Mouse (Mus musculus): ENCODE data around the gene Egfr. TPM values are rescaled to one million over a fixed set of nuclear protein-coding genes. Genes with fewer than 3 reads are reported as not detected.

The Egfr gene
- polyA plus RNA-seq, 1 experiment: not detected

DNA sequence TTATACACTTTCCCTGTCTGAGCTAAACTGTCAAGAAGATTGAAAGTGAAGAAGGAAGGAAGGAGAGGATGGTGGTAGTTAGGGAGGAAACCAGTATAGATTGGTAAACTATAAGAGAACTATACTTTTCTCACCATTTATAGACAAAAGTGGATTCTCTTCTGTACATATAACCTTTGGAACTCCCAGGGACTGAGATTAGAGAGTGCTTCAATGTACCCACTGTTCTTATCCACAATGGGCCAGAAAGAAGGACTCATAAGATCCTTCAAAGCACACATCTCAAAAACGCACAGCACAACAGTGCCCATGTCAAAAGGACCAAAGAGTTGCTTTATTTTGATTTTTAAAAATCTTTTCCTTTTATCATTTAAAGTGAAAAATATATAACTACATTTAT, 148.2 kb downstream of the Egfr start:
- H3K36me3 ChIP-seq (ENCODE audit: control insufficient read depth): no peaks in the 10 kb centered on the region
- H3K4me3 ChIP-seq (replicated peaks): no peak overlapping the region
- no peaks in the 10 kb centered on the region for H3K27me3 ChIP-seq (ENCODE audit: control insufficient read depth)
- H3K9me3 ChIP-seq (ENCODE audit: control insufficient read depth, low read length): no peaks in the 10 kb centered on the region
- TF ChIP-seq TAL1 (IDR thresholded peaks at IDR 0.05; ENCODE audit: low read length) (no peak), GATA1 (IDR thresholded peaks at IDR 0.05; ENCODE audit: low read length) (no peak)
- no peaks in the 10 kb centered on the region for H3K4me1 ChIP-seq (ENCODE audit: control insufficient read depth)

DNA sequence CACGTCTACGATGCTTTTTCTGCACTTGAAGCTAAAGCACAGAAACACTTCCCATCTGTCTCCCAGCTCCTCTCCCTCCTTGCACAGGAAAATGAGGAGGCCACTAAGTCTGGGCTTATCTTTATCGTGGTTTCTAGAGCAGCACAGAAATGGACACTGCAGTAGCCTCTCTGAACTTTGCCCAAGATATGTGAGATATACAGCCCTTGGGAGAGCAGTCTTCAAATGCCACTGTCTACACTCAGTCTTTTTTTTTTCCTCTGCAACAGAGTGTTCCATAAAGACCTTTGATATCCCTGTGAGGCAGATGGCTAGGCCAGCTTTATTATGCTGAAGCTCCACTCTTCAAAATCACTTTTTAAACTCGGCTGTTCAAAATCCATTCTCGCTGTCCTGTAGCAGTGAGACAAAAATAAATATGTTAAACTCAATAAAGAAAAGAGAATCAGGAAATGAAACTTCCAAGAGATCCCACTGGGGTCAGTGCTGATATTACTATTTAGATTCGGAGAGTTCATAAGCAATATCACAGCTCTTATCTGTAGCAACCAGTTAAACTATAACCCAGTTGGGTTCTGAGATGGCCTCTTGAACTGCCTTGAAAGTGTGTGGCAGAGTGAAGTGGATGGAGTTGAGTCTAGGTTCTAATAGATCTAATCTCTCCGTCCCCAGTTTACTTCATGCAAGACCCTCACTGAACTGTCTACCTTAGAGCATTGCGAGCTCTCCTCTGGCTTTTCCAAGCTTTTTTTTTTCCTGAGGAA, 148.8 kb downstream of the Egfr start:
- H3K27me3 ChIP-seq (ENCODE audit: control insufficient read depth): no peaks in the 10 kb centered on the region
- no peaks in the 10 kb centered on the region for H3K36me3 ChIP-seq (ENCODE audit: control insufficient read depth)
- no peaks in the 10 kb centered on the region for H3K9me3 ChIP-seq (ENCODE audit: control insufficient read depth, low read length)
- no peak overlapping the region for H3K4me3 ChIP-seq (replicated peaks)
- H3K4me1 ChIP-seq (ENCODE audit: control insufficient read depth): no peaks in the 10 kb centered on the region
- TF ChIP-seq TAL1 (IDR thresholded peaks at IDR 0.05; ENCODE audit: low read length) (no peak), GATA1 (IDR thresholded peaks at IDR 0.05; ENCODE audit: low read length) (no peak)

DNA sequence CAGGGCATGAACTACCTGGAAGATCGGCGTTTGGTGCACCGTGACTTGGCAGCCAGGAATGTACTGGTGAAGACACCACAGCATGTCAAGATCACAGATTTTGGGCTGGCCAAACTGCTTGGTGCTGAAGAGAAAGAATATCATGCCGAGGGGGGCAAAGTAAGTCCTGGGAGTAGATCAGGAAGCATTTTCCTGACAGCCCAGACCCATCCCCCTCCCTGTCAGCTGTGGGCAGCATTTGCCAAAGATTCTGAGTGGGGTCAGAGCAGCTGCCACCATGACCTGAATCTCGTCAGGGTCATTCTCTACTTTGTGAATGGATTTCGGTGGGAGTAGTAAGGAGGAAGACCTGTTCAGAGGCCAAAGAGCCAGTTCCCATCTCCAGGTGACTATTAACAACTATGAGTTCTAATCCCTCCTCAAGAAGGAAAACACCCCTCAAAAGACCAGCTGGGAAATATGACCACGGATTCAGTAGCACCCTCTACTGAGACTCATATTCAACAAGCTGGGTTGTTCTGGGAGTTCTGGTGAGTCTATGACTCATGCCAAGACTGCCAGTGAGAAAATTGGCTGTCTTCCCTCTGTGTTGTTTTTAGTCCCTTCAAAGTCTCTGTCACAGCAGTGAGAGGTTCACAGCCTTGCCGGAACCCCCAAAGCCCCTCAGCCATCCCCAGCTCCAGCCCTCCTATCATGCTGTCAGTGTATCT, 152.5 kb downstream of the Egfr start:
- no peak overlapping the region for H3K4me3 ChIP-seq (replicated peaks)
- H3K27me3 ChIP-seq (ENCODE audit: control insufficient read depth): no peaks in the 10 kb centered on the region
- TF ChIP-seq TAL1 (IDR thresholded peaks at IDR 0.05; ENCODE audit: low read length): no peak
- no peak for TF ChIP-seq GATA1 (IDR thresholded peaks at IDR 0.05; ENCODE audit: low read length)
- H3K4me1 ChIP-seq (ENCODE audit: control insufficient read depth): no peaks in the 10 kb centered on the region
- no peaks in the 10 kb centered on the region for H3K9me3 ChIP-seq (ENCODE audit: control insufficient read depth, low read length)
- no peaks in the 10 kb centered on the region for H3K36me3 ChIP-seq (ENCODE audit: control insufficient read depth)

DNA sequence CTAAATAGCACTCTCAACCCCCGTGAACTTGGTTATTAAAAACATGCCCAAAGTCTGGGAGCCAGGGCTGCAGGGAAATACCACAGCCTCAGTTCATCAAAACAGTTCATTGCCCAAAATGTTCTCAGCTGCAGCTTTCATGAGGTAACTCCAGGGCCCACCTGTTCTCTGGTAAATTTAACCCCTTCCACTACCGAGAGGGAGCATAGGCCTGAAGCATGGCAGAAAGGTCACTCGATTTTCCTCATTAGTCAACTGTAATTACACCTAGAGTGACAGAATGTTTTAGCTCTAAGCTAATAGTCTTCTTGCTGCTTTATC, 153.0 kb downstream of the Egfr start:
- no peaks in the 10 kb centered on the region for H3K36me3 ChIP-seq (ENCODE audit: control insufficient read depth)
- no peaks in the 10 kb centered on the region for H3K9me3 ChIP-seq (ENCODE audit: control insufficient read depth, low read length)
- TF ChIP-seq TAL1 (IDR thresholded peaks at IDR 0.05; ENCODE audit: low read length): no peak
- no peak for TF ChIP-seq GATA1 (IDR thresholded peaks at IDR 0.05; ENCODE audit: low read length)
- no peak overlapping the region for H3K4me3 ChIP-seq (replicated peaks)
- no peaks in the 10 kb centered on the region for H3K27me3 ChIP-seq (ENCODE audit: control insufficient read depth)
- H3K4me1 ChIP-seq (ENCODE audit: control insufficient read depth): no peaks in the 10 kb centered on the region

DNA sequence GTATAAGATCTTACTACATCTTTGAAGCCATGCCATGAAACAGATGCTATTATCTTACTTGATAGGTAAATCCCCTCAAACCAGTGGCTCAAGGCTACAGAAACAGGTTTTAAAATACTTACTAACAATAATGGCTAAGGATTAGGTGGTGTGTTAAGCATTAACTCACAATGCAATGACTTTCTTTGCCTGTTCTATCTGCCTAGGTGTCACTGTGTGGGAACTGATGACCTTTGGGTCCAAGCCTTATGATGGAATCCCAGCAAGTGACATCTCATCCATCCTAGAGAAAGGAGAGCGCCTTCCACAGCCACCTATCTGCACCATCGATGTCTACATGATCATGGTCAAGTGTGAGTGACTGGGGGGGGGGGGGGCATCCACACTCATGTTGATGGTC, 154.5 kb downstream of the Egfr start:
- TF ChIP-seq GATA1 (IDR thresholded peaks at IDR 0.05; ENCODE audit: low read length) (no peak), TAL1 (IDR thresholded peaks at IDR 0.05; ENCODE audit: low read length) (no peak)
- no peaks in the 10 kb centered on the region for H3K4me1 ChIP-seq (ENCODE audit: control insufficient read depth)
- H3K9me3 ChIP-seq (ENCODE audit: control insufficient read depth, low read length): no peaks in the 10 kb centered on the region
- no peak overlapping the region for H3K4me3 ChIP-seq (replicated peaks)
- H3K27me3 ChIP-seq (ENCODE audit: control insufficient read depth): no peaks in the 10 kb centered on the region
- H3K36me3 ChIP-seq (ENCODE audit: control insufficient read depth): no peaks in the 10 kb centered on the region

DNA sequence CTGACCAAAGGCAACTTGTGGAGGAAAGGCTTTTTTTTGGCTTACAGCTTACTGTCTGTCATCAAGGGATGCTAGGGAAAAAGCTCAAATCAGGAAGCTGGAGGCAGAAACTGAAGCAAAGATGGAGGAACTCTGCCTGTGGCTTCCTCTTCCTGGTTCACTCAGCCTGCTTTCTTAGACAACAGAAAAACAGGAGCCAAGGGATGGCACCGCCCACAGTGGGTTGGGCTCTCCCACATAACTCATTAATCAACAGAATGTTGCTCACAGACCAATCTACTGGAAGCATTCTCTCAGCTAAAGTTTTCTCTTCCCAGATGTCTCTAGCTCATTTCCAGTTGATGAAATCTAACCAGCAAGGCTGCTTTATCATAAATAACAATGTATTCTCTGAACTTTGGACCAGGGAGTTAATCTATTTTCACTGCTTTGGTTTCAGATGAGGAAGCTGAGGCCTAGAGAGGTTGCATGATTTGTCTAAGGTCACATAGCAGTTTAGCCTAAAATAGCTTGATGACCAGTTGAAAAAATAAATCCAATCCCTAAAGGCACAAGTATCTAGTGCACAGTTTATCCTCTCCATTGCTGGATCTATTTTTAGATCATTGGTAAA, 155.6 kb downstream of the Egfr start:
- TF ChIP-seq TAL1 (IDR thresholded peaks at IDR 0.05; ENCODE audit: low read length): no peak
- TF ChIP-seq GATA1 (IDR thresholded peaks at IDR 0.05; ENCODE audit: low read length): no peak
- Histone ChIP-seq H3K36me3 (ENCODE audit: control insufficient read depth) (no peaks in the 10 kb centered on the region), H3K4me3 (replicated peaks) (no peak overlapping the region), H3K27me3 (ENCODE audit: control insufficient read depth) (no peaks in the 10 kb centered on the region), H3K4me1 (ENCODE audit: control insufficient read depth) (no peaks in the 10 kb centered on the region), H3K9me3 (ENCODE audit: control insufficient read depth, low read length) (no peaks in the 10 kb centered on the region)

DNA sequence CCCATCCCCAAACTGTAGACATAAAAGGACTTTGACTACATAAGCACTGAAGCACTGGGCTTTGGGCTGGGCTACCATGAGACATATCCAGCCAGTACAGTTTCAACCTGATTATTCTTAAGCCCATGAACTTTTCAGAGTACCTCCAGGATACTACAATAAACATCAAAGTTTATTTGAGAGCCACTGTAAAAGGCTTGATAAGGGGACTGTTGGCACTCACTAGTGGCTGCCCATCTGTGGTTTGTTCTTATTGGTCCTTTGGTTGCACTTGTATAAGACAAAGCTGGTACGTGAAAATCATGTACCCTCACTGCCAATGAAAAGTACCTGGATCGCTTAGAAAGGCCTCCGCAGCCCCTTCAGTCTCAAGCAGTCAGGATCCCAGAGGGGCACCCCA, 162.8 kb downstream of the Egfr start:
- Histone ChIP-seq H3K4me3 (replicated peaks) (no peak overlapping the region), H3K36me3 (ENCODE audit: control insufficient read depth) (no peaks in the 10 kb centered on the region), H3K9me3 (ENCODE audit: control insufficient read depth, low read length) (no peaks in the 10 kb centered on the region), H3K4me1 (ENCODE audit: control insufficient read depth) (no peaks in the 10 kb centered on the region), H3K27me3 (ENCODE audit: control insufficient read depth) (no peaks in the 10 kb centered on the region)
- TF ChIP-seq GATA1 (IDR thresholded peaks at IDR 0.05; ENCODE audit: low read length) (no peak), TAL1 (IDR thresholded peaks at IDR 0.05; ENCODE audit: low read length) (no peak)

DNA sequence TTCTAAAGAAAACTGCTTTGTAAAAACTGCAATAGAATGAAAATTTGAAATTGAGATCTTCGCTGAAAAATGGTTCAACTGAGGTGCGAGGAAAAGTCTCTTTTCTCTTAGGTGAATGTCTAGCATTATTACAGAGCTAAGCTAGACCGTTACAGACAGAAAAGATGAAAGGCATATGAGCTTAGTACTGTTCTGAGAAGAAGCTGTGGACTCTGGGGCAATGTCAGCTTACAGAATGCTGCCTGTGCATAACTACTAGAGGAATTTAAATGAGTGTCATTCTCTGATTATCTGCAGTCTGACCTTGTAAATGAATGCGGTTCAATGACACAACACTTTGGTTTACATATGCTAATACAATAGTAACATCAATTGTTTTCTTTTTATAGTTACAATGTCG, 163.8 kb downstream of the Egfr start:
- Histone ChIP-seq H3K36me3 (ENCODE audit: control insufficient read depth) (no peaks in the 10 kb centered on the region), H3K4me3 (replicated peaks) (no peak overlapping the region), H3K27me3 (ENCODE audit: control insufficient read depth) (no peaks in the 10 kb centered on the region), H3K4me1 (ENCODE audit: control insufficient read depth) (no peaks in the 10 kb centered on the region), H3K9me3 (ENCODE audit: control insufficient read depth, low read length) (no peaks in the 10 kb centered on the region)
- TF ChIP-seq GATA1 (IDR thresholded peaks at IDR 0.05; ENCODE audit: low read length): no peak
- no peak for TF ChIP-seq TAL1 (IDR thresholded peaks at IDR 0.05; ENCODE audit: low read length)

DNA sequence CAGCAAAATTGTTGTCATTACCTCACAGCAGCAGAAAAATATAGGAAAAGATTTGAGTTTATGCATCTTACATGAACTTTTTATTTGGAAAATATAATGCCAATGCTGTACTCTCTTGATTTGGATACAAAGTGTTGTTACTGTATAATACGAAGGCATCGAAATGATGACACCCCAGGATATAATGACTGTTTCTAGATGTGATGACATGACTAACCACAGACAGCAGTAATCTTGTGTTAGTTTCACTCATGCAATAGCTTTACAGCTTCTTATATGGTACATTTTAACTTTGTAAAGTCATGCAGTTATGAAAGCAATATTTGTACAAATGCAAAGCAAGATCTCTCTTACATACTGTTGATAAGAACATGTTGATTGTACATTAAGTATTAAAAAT, 165.5 kb downstream of the Egfr start:
- no peaks in the 10 kb centered on the region for H3K27me3 ChIP-seq (ENCODE audit: control insufficient read depth)
- no peak overlapping the region for H3K4me3 ChIP-seq (replicated peaks)
- no peaks in the 10 kb centered on the region for H3K9me3 ChIP-seq (ENCODE audit: control insufficient read depth, low read length)
- TF ChIP-seq TAL1 (IDR thresholded peaks at IDR 0.05; ENCODE audit: low read length) (no peak), GATA1 (IDR thresholded peaks at IDR 0.05; ENCODE audit: low read length) (no peak)
- no peaks in the 10 kb centered on the region for H3K4me1 ChIP-seq (ENCODE audit: control insufficient read depth)
- H3K36me3 ChIP-seq (ENCODE audit: control insufficient read depth): no peaks in the 10 kb centered on the region

Measured in erythroblast, embryonic 14.5 days (primary cell).